Mouse (Mus musculus): ENCODE results near the gene Olfr99. TPM values are rescaled to one million over a fixed set of nuclear protein-coding genes. Genes with fewer than 3 reads are reported as not detected.
"Not testable (repeated sequence)": the region's sequence is repeated elsewhere in the genome, so short reads cannot be mapped to it uniquely, and the experiment has no call there.

The Olfr99 gene
- total RNA-seq (2021): not detected
- long read RNA-seq, experiment 1: 0 reads
- long read RNA-seq, experiment 2: 0 reads

DNA sequence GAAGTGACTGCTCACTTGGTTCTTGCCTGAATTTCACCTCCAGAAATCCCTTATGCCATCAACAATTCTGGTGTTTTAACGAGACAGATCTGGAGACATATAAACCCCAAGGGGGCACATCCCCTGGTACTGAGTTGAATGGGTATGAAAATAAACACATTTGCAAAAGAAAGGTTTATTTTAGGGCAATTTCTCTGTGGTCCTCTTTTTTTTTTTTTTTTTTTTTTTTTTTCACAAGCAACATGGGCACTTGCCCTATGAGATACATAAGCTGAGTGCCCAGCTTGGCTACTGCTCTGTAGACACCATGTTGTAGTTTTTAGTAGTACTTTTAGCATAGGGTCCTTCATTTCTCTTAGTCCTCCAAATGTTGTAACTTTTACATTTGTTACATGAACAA lies at the start of gene Olfr99:
Gene Olfr99 (minus strand): TSS at position 101 of the 400 bp plus-strand sequence.
- DNase-seq: no peak

DNA sequence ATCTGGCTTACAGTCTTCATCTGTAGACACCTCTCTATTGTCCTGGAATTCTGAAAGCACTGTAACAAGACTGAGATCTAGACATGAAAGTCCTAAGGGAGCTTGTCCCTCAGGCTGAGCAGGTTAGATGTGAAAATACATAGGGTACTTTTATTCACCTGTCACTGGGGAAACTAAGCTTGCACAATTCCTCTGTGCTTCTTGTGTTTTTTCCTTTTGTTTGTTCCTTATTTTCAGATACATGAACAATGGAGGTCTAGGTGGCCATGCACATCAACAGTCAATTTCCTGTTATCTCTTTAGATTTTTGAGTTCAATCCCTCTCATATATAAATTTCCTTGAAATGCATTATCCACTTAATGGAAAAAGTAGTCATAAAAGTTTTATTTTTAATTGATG lies 33.7 kb upstream of the Olfr99 start, which contains the start of gene Olfr102:
Gene Olfr102 (minus strand): TSS at position 101 of the 400 bp plus-strand sequence.
- DNase-seq: no peak

DNA sequence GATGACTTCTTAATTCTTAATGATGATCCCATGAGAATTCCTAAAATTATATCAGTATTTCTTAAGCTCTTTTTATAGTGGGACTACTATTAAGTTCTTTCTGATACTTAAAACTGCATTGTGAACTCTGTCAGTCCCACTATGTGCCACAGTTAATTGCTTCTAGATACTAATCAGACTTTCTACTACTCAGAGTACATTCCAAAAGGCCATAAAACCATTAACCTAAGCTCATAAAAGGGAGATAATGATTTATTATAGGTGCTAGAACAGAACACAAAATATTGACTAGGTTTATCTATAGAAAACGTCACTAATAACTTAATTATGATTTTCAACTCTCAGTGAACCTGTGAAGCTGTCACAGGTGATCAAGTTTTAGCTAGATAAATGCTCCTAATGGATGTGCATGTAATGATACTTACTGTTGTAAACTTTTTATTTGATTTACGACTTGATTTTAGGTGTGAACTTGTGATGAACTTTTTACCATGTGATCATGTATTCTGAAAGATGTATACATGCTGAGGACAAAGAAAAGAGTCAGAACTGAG lies 27.0 kb upstream of the Olfr99 start:
- DNase-seq: no peak

DNA sequence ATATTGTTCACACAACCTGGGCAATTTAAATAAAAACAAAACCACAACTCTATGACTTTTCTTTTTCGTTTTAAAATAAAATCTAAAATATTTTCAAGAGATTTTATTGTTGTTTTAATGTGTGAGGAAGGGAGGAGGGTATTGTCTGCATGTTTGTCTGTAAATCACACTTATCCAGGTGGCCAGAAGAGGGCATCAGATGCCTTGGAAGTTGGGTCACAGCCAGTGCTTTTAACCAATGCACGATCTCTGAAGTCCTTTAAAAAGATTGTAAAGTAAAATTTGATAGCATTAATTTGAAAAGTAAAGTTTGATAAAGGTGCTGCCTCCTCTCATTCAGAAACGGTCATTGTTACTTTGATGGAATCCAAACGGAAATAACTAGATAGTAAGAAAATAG lies 25.2 kb upstream of the Olfr99 start:
- DNase-seq: peak in 1 of 2 experiments; percentile 8

DNA sequence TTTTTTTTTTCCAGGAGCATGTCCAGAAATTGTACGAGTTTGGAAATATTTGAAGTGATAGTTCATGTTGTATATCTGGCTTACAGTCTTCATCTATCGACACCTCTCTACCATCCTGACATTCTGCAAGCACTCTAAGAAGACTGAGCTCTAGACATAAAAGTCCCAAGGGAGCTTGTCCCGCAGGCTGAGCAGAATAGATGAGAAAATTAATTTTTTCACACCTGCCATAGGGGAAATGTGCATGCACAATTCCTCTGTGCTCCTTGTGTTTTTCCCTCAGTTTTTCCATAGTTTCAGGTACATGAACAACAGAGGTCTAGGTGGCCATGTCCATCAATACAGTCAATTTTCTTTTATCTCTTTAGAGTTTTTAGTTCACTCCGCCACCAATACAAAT lies 21.0 kb upstream of the Olfr99 start, which contains the start of gene Olfr101:
Gene Olfr101 (minus strand): TSS at position 101 of the 400 bp plus-strand sequence.
- DNase-seq: no peak

DNA sequence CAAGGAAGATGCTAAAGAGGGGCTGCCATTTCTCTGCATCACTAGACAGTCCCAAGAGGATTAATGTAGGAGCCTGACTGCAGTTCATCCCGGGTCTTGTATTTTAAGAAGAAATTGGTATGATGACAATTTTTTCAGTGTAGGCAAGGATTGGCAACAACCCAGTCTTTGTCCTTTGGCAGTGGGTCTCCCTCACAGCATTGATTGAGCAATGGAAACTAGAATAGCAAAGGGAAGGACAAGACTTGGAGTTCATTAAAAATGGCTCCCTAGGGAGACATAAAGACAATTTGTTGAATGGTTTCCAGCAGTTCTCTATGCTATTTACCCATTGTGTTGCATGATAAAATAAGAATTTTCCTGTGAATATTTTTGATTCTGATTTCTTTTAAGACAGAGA lies 2.9 kb downstream of the Olfr99 start:
- no peak for DNase-seq

DNA sequence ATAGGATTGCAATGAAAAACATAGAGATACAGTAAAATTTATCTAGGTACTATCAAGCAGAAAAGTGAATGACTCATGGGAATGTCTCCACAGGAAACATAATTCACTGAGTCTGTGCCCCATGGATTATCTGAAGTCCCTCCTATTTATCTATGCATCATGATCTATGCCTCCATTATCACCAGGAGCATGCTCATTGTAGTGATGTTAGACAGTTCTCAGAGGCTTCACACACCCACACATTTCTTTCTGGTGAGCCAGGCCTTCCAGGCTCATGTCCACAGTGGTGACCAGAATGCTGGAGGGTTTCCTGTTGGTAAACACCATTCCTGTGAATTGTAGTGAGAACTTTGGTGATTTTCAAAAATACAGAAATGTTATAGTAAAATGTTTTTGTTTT lies 6.7 kb downstream of the Olfr99 start:
- DNase-seq: no peak

DNA sequence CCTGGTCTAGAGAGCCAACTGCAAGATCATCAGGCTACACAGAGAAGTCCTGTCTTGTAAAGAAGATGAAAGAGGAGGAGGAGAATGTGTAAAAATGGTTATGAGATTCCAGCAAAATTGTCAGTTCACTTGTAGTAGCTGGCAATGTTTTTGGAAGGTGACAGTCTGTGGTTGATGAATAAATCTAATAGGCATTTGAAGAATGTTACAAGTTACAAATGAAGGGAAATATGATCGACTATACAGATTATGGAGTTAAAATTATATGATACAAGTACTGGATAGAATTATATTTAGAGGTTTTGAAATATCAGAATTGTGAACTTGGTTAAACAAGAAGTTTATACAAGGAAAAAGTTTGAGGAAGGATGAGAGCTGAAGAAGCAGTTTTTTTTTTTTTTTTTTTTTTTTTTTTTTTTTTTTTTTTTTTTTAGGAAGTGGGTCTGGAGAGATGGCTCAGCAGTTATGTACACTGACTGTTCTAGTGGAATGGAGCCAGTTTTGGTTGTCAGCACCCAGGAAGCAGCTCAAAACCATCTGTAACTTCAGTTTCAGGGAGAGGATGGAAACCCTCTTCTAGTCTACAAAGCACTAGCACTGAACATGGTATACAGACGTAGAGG lies 7.5 kb downstream of the Olfr99 start:
- DNase-seq: no peak

DNA sequence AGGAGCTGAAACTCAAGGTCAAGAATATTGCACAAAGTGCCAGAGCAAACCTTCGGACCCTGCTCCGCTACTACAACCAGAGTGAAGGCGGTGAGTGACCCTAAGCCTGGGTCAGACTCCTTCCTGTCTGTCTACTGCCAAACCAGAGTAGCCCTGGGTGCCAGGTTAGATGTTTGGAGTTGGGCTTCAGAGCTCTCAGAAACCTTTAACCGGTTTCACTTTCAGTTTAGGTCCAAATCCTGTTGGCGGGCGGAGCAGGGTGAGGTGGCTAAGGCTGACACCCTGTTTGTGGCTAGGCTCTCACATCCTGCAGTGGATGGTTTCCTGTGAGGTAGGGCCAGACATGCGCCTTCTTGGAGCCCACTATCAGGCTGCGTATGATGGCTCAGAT lies 12.6 kb downstream of the Olfr99 start:
- DNase-seq: peak; percentile 56 to 69

DNA sequence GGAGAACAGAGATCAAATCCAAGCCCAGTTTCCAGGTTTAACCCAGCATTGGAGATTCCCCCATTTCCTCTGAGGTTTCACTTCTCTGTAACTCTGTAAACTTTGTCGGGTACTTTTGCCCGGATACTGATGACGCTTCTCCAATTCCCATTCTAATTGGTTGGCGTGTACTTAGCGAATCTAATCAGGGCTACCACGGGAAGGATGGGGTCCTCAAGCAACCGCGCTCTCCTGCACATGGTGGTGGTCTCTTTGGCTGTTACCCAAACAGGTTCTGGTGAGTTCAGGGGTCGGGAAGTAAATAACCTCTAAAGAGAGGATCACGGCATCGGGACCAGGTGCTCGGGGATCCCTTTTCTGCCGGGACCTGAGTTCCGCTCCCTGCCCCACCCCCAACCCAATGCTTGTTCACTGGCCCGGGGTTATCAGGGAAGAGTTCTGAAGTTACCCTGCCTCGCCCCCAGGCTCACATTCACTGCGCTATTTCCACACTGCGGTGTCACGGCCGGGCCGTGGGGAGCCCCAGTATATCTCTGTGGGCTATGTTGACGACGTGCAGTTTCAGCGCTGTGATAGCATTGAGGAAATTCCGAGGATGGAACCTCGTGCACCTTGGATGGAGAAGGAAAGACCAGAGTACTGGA lies 13.1 kb downstream of the Olfr99 start, which contains the start of gene H2-M3:
Gene H2-M3 (plus strand): TSS at position 163 of the 644 bp plus-strand sequence.
- DNase-seq: peak; percentile 86 to 87

DNA sequence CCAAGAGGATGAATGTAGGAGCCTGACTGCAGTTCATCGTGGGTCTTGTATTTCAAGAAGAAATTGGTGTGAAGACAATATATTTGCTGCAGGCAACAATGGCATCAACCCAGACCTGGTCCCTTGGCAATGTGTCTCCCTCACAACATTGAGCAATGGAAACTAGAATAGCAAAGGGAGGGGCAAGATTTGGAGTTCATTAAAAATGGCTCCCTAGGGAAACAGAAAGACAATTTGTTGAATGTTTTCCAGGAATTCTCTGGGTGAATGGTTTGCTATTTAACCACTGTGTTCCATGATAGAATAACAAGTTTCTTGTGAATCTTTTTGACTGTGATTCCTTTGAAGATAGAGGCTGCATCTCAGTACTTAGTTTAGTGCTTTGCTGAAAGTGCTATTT lies 19.6 kb downstream of the Olfr99 start, which contains the start of gene Olfr98:
Gene Olfr98 (minus strand): TSS at position 124 of the 400 bp plus-strand sequence.
- DNase-seq: peak in 1 of 2 experiments; percentile 7

DNA sequence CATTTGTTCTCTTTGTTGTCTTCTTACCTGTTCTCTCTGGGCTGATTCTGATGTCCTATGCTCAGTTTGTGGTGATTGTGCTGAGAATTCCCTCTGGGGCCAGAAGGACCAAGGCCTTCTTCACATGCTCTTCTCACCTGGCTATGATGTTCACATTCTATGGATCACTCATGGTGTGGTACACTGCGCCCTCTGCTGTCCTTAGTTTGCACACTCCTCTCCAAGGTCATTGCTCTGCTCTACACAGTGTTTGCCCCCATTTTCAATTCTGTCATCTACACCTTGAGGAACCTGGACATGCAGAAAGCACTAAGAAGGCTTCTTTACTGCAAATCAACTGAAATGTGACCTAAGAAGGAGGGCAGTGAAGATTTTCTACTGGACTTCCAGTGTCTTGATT lies 32.7 kb downstream of the Olfr99 start:
- DNase-seq: peak; percentile 12 to 27

DNA sequence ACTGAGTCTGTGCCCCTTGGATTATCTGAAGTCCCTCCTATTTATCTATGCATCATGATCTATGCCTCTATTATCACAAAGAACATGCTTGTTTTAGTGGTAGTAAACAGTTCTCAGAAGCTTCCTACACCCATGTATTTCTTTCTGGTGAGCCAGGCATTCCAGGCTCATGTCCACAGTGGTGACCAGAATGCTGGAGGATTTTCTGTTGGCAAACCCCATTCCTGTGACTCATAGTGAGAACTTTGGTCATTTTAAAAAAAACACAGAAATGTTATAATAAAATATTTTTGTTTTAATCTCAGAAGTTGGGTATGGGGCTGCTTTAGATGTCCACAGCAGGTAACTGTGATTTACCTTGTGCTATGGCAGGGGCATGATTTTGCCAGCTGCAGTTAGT lies 33.8 kb downstream of the Olfr99 start:
- no peak for DNase-seq

DNA sequence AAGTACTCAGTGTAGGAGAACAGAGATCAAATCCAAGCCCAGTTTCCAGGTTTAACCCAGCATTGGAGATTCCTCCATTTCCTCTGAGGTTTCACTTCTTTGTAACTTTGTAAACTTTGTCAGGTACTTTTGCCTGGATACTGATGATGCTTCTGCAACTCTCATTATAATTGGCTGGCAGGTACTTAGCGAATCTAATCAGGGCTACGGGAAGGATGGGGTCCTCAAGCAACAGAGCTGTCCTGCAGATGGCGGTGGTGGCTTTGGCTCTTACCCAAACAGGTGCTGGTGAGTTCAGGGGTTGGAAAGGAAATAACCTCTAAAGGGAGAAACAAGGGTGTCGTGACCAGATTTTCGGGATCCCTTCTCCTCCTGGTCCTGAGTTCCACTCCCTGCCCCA lies 36.5 kb downstream of the Olfr99 start:
- peak in 1 of 2 experiments; percentile 35 for DNase-seq

DNA sequence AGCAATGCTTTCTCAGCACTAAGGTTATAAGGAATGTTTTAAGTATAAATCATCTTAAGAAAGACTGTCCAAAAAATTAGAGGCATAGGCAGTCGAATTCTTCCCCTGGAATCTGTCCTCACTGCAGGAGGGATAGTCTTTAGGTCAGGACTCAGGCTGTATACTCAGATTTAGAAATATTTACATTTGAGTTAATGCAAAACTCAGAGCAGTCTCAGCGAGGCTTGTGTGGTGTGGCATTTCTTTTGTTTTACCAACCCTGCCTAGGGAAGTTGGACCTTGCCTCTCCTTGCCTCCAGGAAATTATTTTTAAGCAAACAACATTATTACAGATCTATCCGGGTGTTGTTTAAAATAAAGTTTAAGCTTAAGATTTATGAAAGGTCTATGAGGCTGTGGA lies 41.1 kb downstream of the Olfr99 start:
- no peak for DNase-seq

DNA sequence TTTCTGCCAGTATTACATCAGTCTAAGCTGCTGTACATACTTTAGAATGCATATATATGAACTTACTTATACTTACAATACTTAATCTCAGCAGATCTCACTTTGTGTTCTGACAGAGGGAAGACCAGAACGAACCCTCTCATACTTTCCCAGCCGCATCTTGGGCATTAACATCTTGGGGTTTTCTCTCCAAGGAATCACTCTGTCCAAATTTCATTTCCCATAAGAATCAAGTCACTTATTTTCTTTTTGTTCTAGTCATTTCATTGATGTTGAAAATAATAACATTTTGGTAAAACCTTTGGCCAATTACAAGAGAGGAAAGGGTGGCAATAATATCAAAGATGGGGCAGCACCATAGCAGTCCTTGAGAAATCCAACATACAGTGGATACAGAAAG lies 46.0 kb downstream of the Olfr99 start, which contains the start of gene Olfr97:
Gene Olfr97 (minus strand): TSS at position 101 of the 400 bp plus-strand sequence.
- not testable (repeated sequence) for DNase-seq

Other genes starting within 250 kb of the Olfr99 start
- gene Gabbr1, start 237.5 kb downstream of the Olfr99 start, total RNA-seq (2021): 10 to 100 TPM; 23.7 to 26.4 TPM
- gene Olfr90, start 195.0 kb downstream of the Olfr99 start, total RNA-seq (2021): not detected
- gene Olfr91, start 185.2 kb downstream of the Olfr99 start, total RNA-seq (2021): not detected
- gene Olfr92, start 163.4 kb downstream of the Olfr99 start, total RNA-seq (2021): not detected
- gene Olfr93, start 122.0 kb downstream of the Olfr99 start, total RNA-seq (2021): not detected
- under 1 TPM in 1 of 2 experiments, not detected in 1; 0.56 TPM for gene Ubd, start 89.6 kb downstream of the Olfr99 start, total RNA-seq (2021)
- gene Olfr94, start 82.5 kb downstream of the Olfr99 start, total RNA-seq (2021): not detected
- not detected for gene Olfr95, start 70.3 kb downstream of the Olfr99 start, total RNA-seq (2021)
- not detected for gene Olfr96, start 63.3 kb downstream of the Olfr99 start, total RNA-seq (2021)
- gene Olfr97, start 46.1 kb downstream of the Olfr99 start, total RNA-seq (2021): not detected
- not detected for gene Olfr98, start 19.7 kb downstream of the Olfr99 start, total RNA-seq (2021)
- 1 to 10 TPM; 3.8 to 5.3 TPM for gene H2-M3, start 13.2 kb downstream of the Olfr99 start, total RNA-seq (2021)
- not detected for gene Olfr101, start 20.9 kb upstream of the Olfr99 start, total RNA-seq (2021)
- gene Olfr102, start 33.6 kb upstream of the Olfr99 start, total RNA-seq (2021): not detected
- not detected for gene Olfr103, start 56.2 kb upstream of the Olfr99 start, total RNA-seq (2021)
- gene Olfr104-ps, start 76.1 kb upstream of the Olfr99 start, total RNA-seq (2021): not detected
- gene Olfr105-ps, start 95.6 kb upstream of the Olfr99 start, total RNA-seq (2021): not detected
- gene Olfr106-ps, start 106.9 kb upstream of the Olfr99 start, total RNA-seq (2021): not detected
- not detected for gene Olfr107, start 115.8 kb upstream of the Olfr99 start, total RNA-seq (2021)
- not detected for gene Olfr108, start 162.0 kb upstream of the Olfr99 start, total RNA-seq (2021)
- gene Olfr109, start 175.5 kb upstream of the Olfr99 start, total RNA-seq (2021): not detected
- gene H2-M2, start 200.1 kb upstream of the Olfr99 start, total RNA-seq (2021): not detected
- gene Olfr110, start 209.0 kb upstream of the Olfr99 start, total RNA-seq (2021): not detected
- not detected for gene Olfr111, start 224.6 kb upstream of the Olfr99 start, total RNA-seq (2021)